Comparison of ENCODE assay signal across 24 mouse cellular contexts in the genomic region with DNA sequence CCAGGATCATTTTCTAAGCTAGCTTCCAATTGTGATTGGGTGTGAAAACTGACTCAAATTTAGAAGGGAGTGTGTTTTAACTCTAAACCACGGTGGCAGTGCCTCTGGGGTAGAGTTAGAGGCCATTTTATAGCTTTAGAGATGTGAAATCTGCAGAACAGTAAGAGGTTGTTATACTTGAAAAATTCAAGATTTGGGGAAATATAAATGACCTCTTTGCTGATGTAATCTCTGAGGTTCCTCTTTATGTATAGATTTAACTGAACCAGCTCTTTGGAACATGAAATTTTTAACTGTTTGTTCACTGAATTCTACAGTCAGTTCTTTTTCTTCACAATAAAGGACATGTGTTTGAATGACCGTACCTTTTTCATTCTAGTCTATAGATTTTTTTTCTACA.
"Had no signal": no experiment of that assay in that cellular context is flagged by ENCODE, and none has a peak within 500 bp of the region (broad histone marks: within the 10 kb centered on the region; RNA-seq: fewer than 3 reads in every experiment).

No protein-coding gene starts in this region.

- H3K4me3 ChIP-seq: gastrocnemius, adult 2 months; heart, embryonic 10.5 days; heart, embryonic 12.5 days; hindbrain, embryonic 10.5 days; hindbrain, embryonic 12.5 days; layer of hippocampus, adult 2 months; left cerebral cortex, adult 2 months; limb, embryonic 10.5 days; limb, embryonic 12.5 days; liver, embryonic 13.5 days had no signal

- ATAC-seq: hindbrain, embryonic 16.5 days; intestine, embryonic 16.5 days had no signal

- H3K4me1 ChIP-seq: heart, embryonic 10.5 days; heart, embryonic 12.5 days; hindbrain, embryonic 10.5 days; hindbrain, embryonic 12.5 days; limb, embryonic 10.5 days had no signal

- DNase-seq: gastrocnemius, adult 2 months; gastrocnemius, postnatal 10 days; gastrocnemius, postnatal 36 days; heart, adult 18-20 months; heart, postnatal 10 days; heart, postnatal 4 days; kidney, adult 18-20 months; kidney, adult 8-10 months; kidney, postnatal 10 days; kidney, postnatal 25 days; kidney, postnatal 4 days; liver; liver, embryonic 13.5 days had no signal

- H3K27ac ChIP-seq: gastrocnemius, adult 2 months; heart, embryonic 10.5 days; hindbrain, embryonic 10.5 days; hindbrain, embryonic 12.5 days; hindbrain, embryonic 14.5 days; layer of hippocampus, adult 2 months; left cerebral cortex, adult 2 months; limb, embryonic 10.5 days; limb, embryonic 12.5 days; liver, embryonic 13.5 days had no signal
